Mouse (Mus musculus) kidney, adult 2 months (tissue): ENCODE measurements around the gene Atp6v0d1. TPM values are rescaled to one million over a fixed set of nuclear protein-coding genes. Genes with fewer than 3 reads are reported as not detected.

ENCODE experiments used
- DNase-seq: peaks from one replicate; pipeline ENCODE4 v3.0.0; 2021
- H3K27ac ChIP-seq: fragments of 200-500 bp; 2 replicates; pipeline ENCODE4 v1.5.1; 2012; ENCODE audit warnings: low read depth, low read length, control low read depth, inconsistent platforms; ENCODE audit not compliant: insufficient read depth
- H3K27me3 ChIP-seq: fragments of 200-500 bp; replicated peaks from 2 replicates; pipeline ENCODE4 v1.6.1; 2012; ENCODE audit warnings: mild to moderate bottlenecking, moderate library complexity, low read length, inconsistent platforms; ENCODE audit not compliant: control insufficient read depth, insufficient read depth
- H3K36me3 ChIP-seq: fragments of 200-500 bp; 2 replicates; pipeline ENCODE4 v1.6.1; 2012; ENCODE audit warnings: mild to moderate bottlenecking, moderate library complexity, low read length, inconsistent platforms; ENCODE audit not compliant: control insufficient read depth, insufficient read depth
- H3K4me1 ChIP-seq: fragments of 200-500 bp; 2 replicates; pipeline ENCODE4 v1.6.1; 2011; ENCODE audit warnings: low read length; ENCODE audit not compliant: control insufficient read depth, insufficient read depth
- H3K4me3 ChIP-seq: fragments of 200-500 bp; 2 replicates; pipeline ENCODE4 v1.5.1; 2011; ENCODE audit warnings: mild to moderate bottlenecking, low read depth, low read length, control low read depth; ENCODE audit not compliant: insufficient read depth
- CTCF ChIP-seq: fragments of 200-500 bp; conservative IDR thresholded peaks from 2 replicates; pipeline ENCODE4 v1.5.1; 2011; ENCODE audit warnings: low read depth, mild to moderate bottlenecking, control low read depth, low read length, moderate library complexity, mixed read lengths; ENCODE audit not compliant: insufficient read depth, insufficient read length
- POLR2A ChIP-seq: fragments of 200-500 bp; IDR thresholded peaks from one replicate; pipeline ENCODE4 v1.6.1; 2011; ENCODE audit warnings: low read depth, low read length, control low read depth
- WGBS: fragments of 180-500 bp; shearing (Covaris S2); methylation state at CpG from one replicate; pipeline ENCODE4 v1.1.7; 2018; 5-methylcytosine and 5-hydroxymethylcytosine counted together
- polyA plus RNA-seq: library from polyadenylated mRNA; depleted of rRNA; stranded (reverse); fragments of >200 nt; gene quantifications from 2 replicates; pipeline ENCODE4 v1.2.3, GENCODE M21; 2012

The Atp6v0d1 gene
- polyA plus RNA-seq, 1 experiment: 182 TPM

- DNase-seq: no peak
- Histone ChIP-seq H3K36me3 (no peaks in the 10 kb centered on the region), H3K4me1 (peaks cover 11% of the 10 kb centered on the region; the same call in 1 of the 2 replicates), H3K27ac (no peak overlapping the region), H3K4me3 (no peak overlapping the region), H3K27me3 (no peaks in the 10 kb centered on the region)
- TF ChIP-seq POLR2A (no peak), CTCF (no peak)
- WGBS: 84% methylated on average over 3 of the region's 3 CpGs
These were observed 10.6 kb downstream of the Atp6v0d1 start for GRCm38 (mm10) chr8:105555230-105555629.

- H3K4me1 ChIP-seq: peaks cover 11% of the 10 kb centered on the region; the same call in 1 of the 2 replicates
- no peaks in the 10 kb centered on the region for H3K36me3 ChIP-seq
- TF ChIP-seq CTCF (peak; percentile 94), POLR2A (no peak)
- DNase-seq: peak; percentile 81
- no peak overlapping the region for H3K4me3 ChIP-seq
- no peaks in the 10 kb centered on the region for H3K27me3 ChIP-seq
- no peak overlapping the region for H3K27ac ChIP-seq
These were observed 11.8 kb downstream of the Atp6v0d1 start for GRCm38 (mm10) chr8:105554087-105554486.

- H3K4me1 ChIP-seq: peaks cover 11% of the 10 kb centered on the region; the same call in 1 of the 2 replicates
- TF ChIP-seq CTCF (no peak), POLR2A (no peak)
- no peak overlapping the region for H3K4me3 ChIP-seq
- no peaks in the 10 kb centered on the region for H3K27me3 ChIP-seq
- peak overlapping the region; percentile 10 for H3K27ac ChIP-seq
- no peaks in the 10 kb centered on the region for H3K36me3 ChIP-seq
- WGBS: 46% methylated on average over 1 of the region's 1 CpGs
- DNase-seq: no peak
These were observed 13.0 kb downstream of the Atp6v0d1 start for GRCm38 (mm10) chr8:105552824-105553223.

- H3K36me3 ChIP-seq: no peaks in the 10 kb centered on the region
- H3K27ac ChIP-seq: no peak overlapping the region
- H3K4me3 ChIP-seq: no peak overlapping the region
- 51% methylated on average over 2 of the region's 2 CpGs for WGBS
- H3K27me3 ChIP-seq: no peaks in the 10 kb centered on the region
- DNase-seq: peak; percentile 35
- peaks cover 14% of the 10 kb centered on the region for H3K4me1 ChIP-seq
- TF ChIP-seq CTCF: no peak
- no peak for TF ChIP-seq POLR2A
These were observed 13.8 kb downstream of the Atp6v0d1 start for GRCm38 (mm10) chr8:105552032-105552431.

- peaks cover 32% of the 10 kb centered on the region for H3K4me1 ChIP-seq
- no peaks in the 10 kb centered on the region for H3K36me3 ChIP-seq
- H3K4me3 ChIP-seq: no peak overlapping the region
- no peak overlapping the region for H3K27ac ChIP-seq
- DNase-seq: peak; percentile 38
- no peaks in the 10 kb centered on the region for H3K27me3 ChIP-seq
- WGBS: 63% methylated on average over 2 of the region's 2 CpGs
- no peak for TF ChIP-seq POLR2A
These were observed 15.8 kb downstream of the Atp6v0d1 start for GRCm38 (mm10) chr8:105550083-105550482.

GRCm38 (mm10) chr8:105549506-105549905, 16.3 kb downstream of the Atp6v0d1 start:
- Histone ChIP-seq H3K36me3 (no peaks in the 10 kb centered on the region), H3K4me3 (no peak overlapping the region), H3K27ac (no peak overlapping the region), H3K27me3 (no peaks in the 10 kb centered on the region), H3K4me1 (peaks cover 38% of the 10 kb centered on the region)
- no peak for TF ChIP-seq POLR2A
- TF ChIP-seq CTCF: no peak
- 72% methylated on average over 1 of the region's 1 CpGs for WGBS
- no peak for DNase-seq

GRCm38 (mm10) chr8:105546384-105547350, 19.2 kb downstream of the Atp6v0d1 start:
- Histone ChIP-seq H3K4me3 (no peak overlapping the region), H3K4me1 (peaks cover 42% of the 10 kb centered on the region), H3K27ac (0 out of 2 replicates have a peak overlapping the region, but pooled peaks have one; percentile 13), H3K27me3 (no peaks in the 10 kb centered on the region), H3K36me3 (no peaks in the 10 kb centered on the region)
- WGBS: 57% methylated on average over 6 of the region's 6 CpGs
- DNase-seq: peak; percentile 38
- TF ChIP-seq POLR2A (no peak), CTCF (no peak)
